Mouse (Mus musculus) kidney, adult 2 months (tissue): ENCODE results near the gene Ccnl2. TPM values are rescaled to one million over a fixed set of nuclear protein-coding genes. Genes with fewer than 3 reads are reported as not detected.

Source experiments
- DNase-seq: peaks from one replicate; pipeline ENCODE4 v3.0.0; 2021
- H3K27ac ChIP-seq: fragments of 200-500 bp; 2 replicates; pipeline ENCODE4 v1.5.1; 2012; ENCODE audit warnings: low read depth, low read length, control low read depth, inconsistent platforms; ENCODE audit not compliant: insufficient read depth
- H3K27me3 ChIP-seq: fragments of 200-500 bp; replicated peaks from 2 replicates; pipeline ENCODE4 v1.6.1; 2012; ENCODE audit warnings: mild to moderate bottlenecking, moderate library complexity, low read length, inconsistent platforms; ENCODE audit not compliant: control insufficient read depth, insufficient read depth
- H3K36me3 ChIP-seq: fragments of 200-500 bp; 2 replicates; pipeline ENCODE4 v1.6.1; 2012; ENCODE audit warnings: mild to moderate bottlenecking, moderate library complexity, low read length, inconsistent platforms; ENCODE audit not compliant: control insufficient read depth, insufficient read depth
- H3K4me1 ChIP-seq: fragments of 200-500 bp; 2 replicates; pipeline ENCODE4 v1.6.1; 2011; ENCODE audit warnings: low read length; ENCODE audit not compliant: control insufficient read depth, insufficient read depth
- H3K4me3 ChIP-seq: fragments of 200-500 bp; 2 replicates; pipeline ENCODE4 v1.5.1; 2011; ENCODE audit warnings: mild to moderate bottlenecking, low read depth, low read length, control low read depth; ENCODE audit not compliant: insufficient read depth
- CTCF ChIP-seq: fragments of 200-500 bp; conservative IDR thresholded peaks from 2 replicates; pipeline ENCODE4 v1.5.1; 2011; ENCODE audit warnings: low read depth, mild to moderate bottlenecking, control low read depth, low read length, moderate library complexity, mixed read lengths; ENCODE audit not compliant: insufficient read depth, insufficient read length
- POLR2A ChIP-seq: fragments of 200-500 bp; IDR thresholded peaks from one replicate; pipeline ENCODE4 v1.6.1; 2011; ENCODE audit warnings: low read depth, low read length, control low read depth
- WGBS: fragments of 180-500 bp; shearing (Covaris S2); methylation state at CpG from one replicate; pipeline ENCODE4 v1.1.7; 2018; 5-methylcytosine and 5-hydroxymethylcytosine counted together
- polyA plus RNA-seq: library from polyadenylated mRNA; depleted of rRNA; stranded (reverse); fragments of >200 nt; gene quantifications from 2 replicates; pipeline ENCODE4 v1.2.3, GENCODE M21; 2012

The Ccnl2 gene
- polyA plus RNA-seq, 1 experiment, result 54.1 TPM

DNA sequence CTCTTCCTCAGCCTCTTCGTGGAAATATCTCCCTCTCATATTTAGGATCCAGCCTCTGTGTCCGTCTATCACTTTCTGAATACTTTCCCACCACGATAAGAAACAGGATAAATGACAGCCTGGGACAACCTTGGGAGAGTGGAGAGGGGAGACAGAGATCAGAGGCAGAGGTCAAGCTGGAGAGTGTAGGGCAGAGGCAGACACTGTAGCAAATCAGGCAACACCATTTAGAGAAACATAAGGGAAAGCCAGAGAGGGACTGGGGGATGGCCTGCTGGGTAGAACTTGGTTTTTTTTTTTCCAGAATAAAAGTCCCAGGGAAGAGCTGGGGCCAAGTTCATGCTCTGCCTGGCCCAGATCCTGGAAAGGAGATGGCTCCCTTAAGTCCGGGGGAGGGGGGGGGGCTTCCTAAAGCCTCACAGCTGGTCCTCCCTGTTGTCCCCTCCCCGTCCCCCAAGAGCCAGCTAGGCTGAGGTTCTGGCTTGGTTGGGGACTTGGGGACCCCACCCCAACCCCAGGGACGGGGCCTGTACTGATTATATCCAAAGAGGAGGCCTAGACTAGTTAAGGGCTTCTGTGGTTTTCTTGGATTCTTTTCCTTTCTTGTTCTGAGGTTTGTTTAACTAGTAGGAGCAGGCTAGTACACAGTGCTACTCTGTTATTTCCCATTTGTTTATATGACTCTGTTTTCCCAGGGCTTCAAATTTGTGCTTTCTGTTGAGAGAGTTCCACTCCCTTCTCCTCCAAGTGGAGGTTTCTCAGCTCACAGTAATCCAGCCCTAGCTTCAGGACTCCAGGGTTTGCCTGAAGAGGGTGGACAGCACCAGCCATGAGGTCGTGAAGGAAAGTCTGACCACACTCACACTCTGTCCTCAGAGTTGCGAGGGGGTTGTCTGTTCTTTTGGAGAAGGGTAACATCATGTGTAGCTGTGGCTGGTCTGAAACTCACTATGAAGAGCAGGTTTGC lies 26.2 kb downstream of the Ccnl2 start:
- no peaks in the 10 kb centered on the region for H3K36me3 ChIP-seq
- TF ChIP-seq CTCF (no peak), POLR2A (no peak)
- no peaks in the 10 kb centered on the region for H3K27me3 ChIP-seq
- WGBS, result 65% methylated on average over 8 of the region's 8 CpGs
- no peak overlapping the region for H3K4me3 ChIP-seq
- H3K27ac ChIP-seq, result peak overlapping the region; percentile 77
- DNase-seq, result no peak
- peaks cover 19% of the 10 kb centered on the region for H3K4me1 ChIP-seq

DNA sequence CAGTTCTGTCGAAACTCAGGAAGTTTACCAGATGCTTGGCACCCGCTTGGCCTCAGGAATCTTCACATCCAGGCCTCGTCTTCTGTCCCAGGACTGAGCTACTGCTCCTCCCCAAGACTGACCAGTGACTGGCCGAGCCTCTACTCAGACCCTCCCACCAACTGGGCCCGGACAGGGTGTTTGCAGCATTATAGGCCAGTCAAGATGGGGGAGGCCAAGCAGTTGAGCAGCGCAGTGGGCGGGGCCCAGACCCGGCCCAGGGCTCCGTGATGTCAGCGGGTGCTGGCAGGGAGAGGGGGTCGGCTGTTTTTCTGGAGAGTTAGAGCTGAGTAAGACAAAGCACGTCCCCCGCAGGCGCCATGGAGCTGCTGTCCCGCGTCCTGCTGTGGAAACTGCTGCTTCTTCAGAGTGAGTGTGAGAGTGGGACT lies 27.2 kb downstream of the Ccnl2 start, which contains the start of gene Mxra8:
Gene Mxra8 (plus strand): TSS at position 198 of the 428 bp plus-strand sequence.
- WGBS, result 29% methylated on average over 16 of the region's 16 CpGs
- peak; percentile 91 for DNase-seq
- peak; percentile 14 for TF ChIP-seq POLR2A
- TF ChIP-seq CTCF, result no peak
- Histone ChIP-seq H3K27me3 (no peaks in the 10 kb centered on the region), H3K36me3 (no peaks in the 10 kb centered on the region), H3K27ac (peak within 1 kb of the TSS; percentile 91), H3K4me1 (peaks cover 19% of the 10 kb centered on the region), H3K4me3 (peak within 1 kb of the TSS; percentile 73)

DNA sequence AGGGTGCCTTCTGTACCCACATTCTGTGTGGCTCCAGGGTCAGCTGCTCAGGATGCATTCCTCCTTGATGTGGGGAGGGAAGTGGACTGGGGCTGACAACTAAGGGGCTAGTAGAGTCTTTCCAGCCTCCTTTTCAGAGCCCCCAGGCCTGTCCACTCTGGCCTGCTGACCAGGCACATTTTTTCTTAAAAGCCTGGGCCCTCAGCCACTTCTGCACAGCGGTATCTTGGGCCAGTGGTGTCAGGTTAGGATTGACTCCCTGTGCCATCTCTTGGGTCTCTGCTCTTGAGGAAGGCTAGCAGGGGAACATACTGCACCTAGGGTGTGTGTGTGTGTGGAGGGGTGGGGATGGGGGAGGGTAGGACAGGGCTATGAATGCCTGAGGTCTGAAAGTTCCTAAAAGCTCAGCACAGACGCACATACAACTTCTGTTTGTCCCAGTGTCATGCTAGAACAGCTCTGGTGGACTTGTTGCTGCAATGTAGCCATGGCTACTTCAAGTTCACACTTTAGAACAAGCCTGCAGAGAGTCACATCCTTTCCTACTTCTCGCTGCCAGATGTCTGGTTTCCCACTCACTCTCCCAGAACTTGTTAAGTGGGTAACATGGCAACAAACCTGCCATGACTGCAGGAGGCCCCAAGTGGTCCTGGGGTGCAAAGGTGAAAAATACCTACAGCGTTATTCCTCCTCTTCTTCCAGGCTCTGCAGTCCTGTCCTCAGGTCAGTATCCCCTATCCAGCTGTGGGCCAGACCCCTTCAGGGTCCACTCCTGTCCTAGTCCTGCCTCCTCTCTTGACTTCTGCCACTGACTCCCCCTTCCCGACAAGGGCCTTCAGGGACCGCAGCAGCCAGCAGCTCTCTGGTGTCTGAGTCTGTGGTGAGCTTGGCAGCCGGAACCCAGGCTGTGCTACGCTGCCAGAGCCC lies 28.1 kb downstream of the Ccnl2 start:
- WGBS, result 14% methylated on average over 8 of the region's 8 CpGs
- no peaks in the 10 kb centered on the region for H3K36me3 ChIP-seq
- no peak for TF ChIP-seq POLR2A
- TF ChIP-seq CTCF, result no peak
- peak overlapping the region; percentile 91 for H3K27ac ChIP-seq
- peaks cover 19% of the 10 kb centered on the region for H3K4me1 ChIP-seq
- peak overlapping the region; percentile 73 for H3K4me3 ChIP-seq
- H3K27me3 ChIP-seq, result no peaks in the 10 kb centered on the region
- no peak for DNase-seq

DNA sequence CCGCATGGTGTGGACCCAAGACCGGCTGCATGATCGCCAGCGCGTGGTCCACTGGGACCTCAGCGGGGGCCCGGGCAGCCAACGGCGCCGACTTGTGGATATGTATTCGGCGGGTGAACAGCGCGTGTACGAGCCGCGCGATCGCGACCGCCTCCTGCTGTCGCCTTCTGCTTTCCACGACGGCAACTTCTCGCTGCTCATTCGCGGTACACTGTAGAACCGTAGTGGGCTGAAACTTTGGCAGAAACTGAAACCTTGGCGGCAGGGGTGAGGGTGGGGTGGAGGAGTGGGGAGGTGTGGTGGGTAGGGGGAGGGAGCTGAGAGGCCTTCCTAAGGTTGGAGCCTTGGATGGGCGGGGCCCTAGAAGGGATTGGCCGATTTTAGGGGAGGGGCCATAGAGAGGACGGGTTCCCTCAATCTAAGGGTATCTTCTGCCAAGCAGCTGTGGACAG lies 28.7 kb downstream of the Ccnl2 start:
- peak; percentile 81 for DNase-seq
- Histone ChIP-seq H3K4me1 (peaks cover 19% of the 10 kb centered on the region), H3K4me3 (peak overlapping the region; percentile 73), H3K36me3 (no peaks in the 10 kb centered on the region), H3K27me3 (no peaks in the 10 kb centered on the region), H3K27ac (peak overlapping the region; percentile 10; the same call in 1 of the 2 replicates)
- 0% methylated on average over 32 of the region's 32 CpGs for WGBS
- TF ChIP-seq POLR2A (no peak), CTCF (peak; percentile 30; the same call in 1 of the 2 replicates)

DNA sequence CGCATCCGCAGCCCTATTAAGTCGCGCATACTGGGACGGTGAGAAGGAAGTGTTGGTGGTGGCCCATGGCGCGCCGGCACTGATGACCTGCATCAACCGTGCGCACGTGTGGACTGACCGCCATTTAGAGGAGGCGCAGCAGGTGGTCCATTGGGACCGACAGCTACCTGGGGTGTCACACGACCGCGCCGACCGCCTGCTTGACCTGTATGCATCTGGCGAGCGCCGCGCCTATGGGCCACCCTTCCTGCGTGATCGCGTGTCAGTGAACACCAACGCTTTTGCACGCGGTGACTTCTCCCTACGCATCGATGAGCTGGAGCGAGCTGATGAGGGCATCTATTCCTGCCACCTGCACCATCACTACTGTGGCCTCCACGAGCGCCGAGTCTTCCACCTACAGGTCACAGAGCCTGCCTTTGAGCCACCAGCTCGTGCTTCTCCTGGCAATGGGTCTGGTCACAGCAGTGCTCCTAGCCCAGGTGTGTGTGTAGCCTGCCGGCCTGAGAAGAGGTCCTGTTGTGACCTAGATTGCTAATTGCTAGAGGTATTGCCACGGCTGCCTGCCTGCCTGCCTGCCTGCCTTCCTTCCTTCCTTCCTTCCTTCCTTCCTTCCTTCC lies 29.5 kb downstream of the Ccnl2 start:
- peak overlapping the region; percentile 73; the same call in 1 of the 2 replicates for H3K4me3 ChIP-seq
- H3K27me3 ChIP-seq, result no peaks in the 10 kb centered on the region
- TF ChIP-seq CTCF (no peak), POLR2A (no peak)
- no peaks in the 10 kb centered on the region for H3K36me3 ChIP-seq
- no peak overlapping the region for H3K27ac ChIP-seq
- no peak for DNase-seq
- 58% methylated on average over 38 of the region's 38 CpGs for WGBS
- H3K4me1 ChIP-seq, result peaks cover 19% of the 10 kb centered on the region

DNA sequence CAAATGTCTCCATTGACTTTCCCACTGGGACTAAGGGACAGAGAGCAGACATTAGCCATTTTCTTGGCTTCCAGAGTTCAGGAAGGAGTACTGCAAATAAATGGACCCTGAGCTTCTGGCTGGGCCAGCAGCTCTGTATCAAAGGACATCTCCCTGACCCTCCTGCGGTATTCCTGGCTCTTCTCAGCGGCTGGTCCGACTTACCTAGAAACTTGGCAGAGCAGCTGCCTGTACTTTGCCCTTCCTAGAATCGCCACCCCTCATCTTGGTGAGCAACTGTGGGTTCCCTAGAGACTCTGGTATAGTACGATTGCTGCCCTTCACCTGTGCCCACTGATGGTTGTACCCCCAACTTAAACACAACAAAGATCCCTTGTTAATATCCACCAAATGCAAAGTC lies 30.9 kb downstream of the Ccnl2 start:
- H3K4me1 ChIP-seq, result peaks cover 19% of the 10 kb centered on the region
- no peaks in the 10 kb centered on the region for H3K36me3 ChIP-seq
- 60% methylated on average over 5 of the region's 5 CpGs for WGBS
- no peak for TF ChIP-seq POLR2A
- no peak for TF ChIP-seq CTCF
- no peaks in the 10 kb centered on the region for H3K27me3 ChIP-seq
- peak; percentile 89 for DNase-seq
- H3K27ac ChIP-seq, result no peak overlapping the region
- no peak overlapping the region for H3K4me3 ChIP-seq
